Mouse (Mus musculus) spleen, adult 2 months (tissue): Measurements from ENCODE around the gene Dkk3. TPM values are rescaled to one million over a fixed set of nuclear protein-coding genes. Genes with fewer than 3 reads are reported as not detected.

Source experiments
- DNase-seq, 2 experiments: peaks; one replicate each; pipeline versions ENCODE4 v3.0.0 to v3.0.0-alpha.2; 2012 to 2021; ENCODE audit warnings: low spot score in 2 of 2, low read depth in 1 of 2
- H3K27ac ChIP-seq: fragments of 200-500 bp; 2 replicates; pipeline ENCODE4 v1.5.1; 2012; ENCODE audit warnings: low read length, inconsistent platforms; ENCODE audit not compliant: insufficient read depth
- H3K27me3 ChIP-seq: fragments of 200-500 bp; 2 replicates; pipeline ENCODE4 v1.6.1; 2012; ENCODE audit warnings: mild to moderate bottlenecking, moderate library complexity, low read length, inconsistent platforms; ENCODE audit not compliant: control insufficient read depth, insufficient read depth
- H3K36me3 ChIP-seq: fragments of 200-500 bp; 2 replicates; pipeline ENCODE4 v1.6.1; 2012; ENCODE audit warnings: mild to moderate bottlenecking, low read length, inconsistent platforms; ENCODE audit not compliant: control insufficient read depth, insufficient read depth
- H3K4me1 ChIP-seq: fragments of 200-500 bp; 2 replicates; pipeline ENCODE4 v1.6.1; 2011; ENCODE audit warnings: inconsistent platforms; ENCODE audit not compliant: control insufficient read depth, insufficient read depth, insufficient read length
- H3K4me3 ChIP-seq: fragments of 200-500 bp; 2 replicates; pipeline ENCODE4 v1.5.1; 2011; ENCODE audit warnings: mild to moderate bottlenecking, inconsistent platforms; ENCODE audit not compliant: insufficient read depth, insufficient read length; ENCODE audit errors: extremely low read depth
- CTCF ChIP-seq: fragments of 200-500 bp; IDR thresholded peaks from 2 replicates; pipeline ENCODE4 v1.5.1; 2011; ENCODE audit warnings: mild to moderate bottlenecking, inconsistent platforms; ENCODE audit not compliant: insufficient read depth, insufficient read length, insufficient replicate concordance; ENCODE audit errors: extremely low read depth
- POLR2A ChIP-seq: fragments of 200-500 bp; IDR thresholded peaks from 2 replicates; pipeline ENCODE4 v1.6.1; 2011; ENCODE audit warnings: low read depth, low read length, inconsistent platforms
- WGBS: fragments of 180-500 bp; shearing (Covaris S2); methylation state at CpG from one replicate; pipeline ENCODE4 v1.1.7; 2018; 5-methylcytosine and 5-hydroxymethylcytosine counted together
- polyA plus RNA-seq: library from polyadenylated mRNA; depleted of rRNA; stranded (reverse); fragments of >200 nt; gene quantifications from 2 replicates; pipeline ENCODE4 v1.2.3, GENCODE M21; 2012

Gene Dkk3
- polyA plus RNA-seq, 1 experiment = 2.9 TPM

DNA sequence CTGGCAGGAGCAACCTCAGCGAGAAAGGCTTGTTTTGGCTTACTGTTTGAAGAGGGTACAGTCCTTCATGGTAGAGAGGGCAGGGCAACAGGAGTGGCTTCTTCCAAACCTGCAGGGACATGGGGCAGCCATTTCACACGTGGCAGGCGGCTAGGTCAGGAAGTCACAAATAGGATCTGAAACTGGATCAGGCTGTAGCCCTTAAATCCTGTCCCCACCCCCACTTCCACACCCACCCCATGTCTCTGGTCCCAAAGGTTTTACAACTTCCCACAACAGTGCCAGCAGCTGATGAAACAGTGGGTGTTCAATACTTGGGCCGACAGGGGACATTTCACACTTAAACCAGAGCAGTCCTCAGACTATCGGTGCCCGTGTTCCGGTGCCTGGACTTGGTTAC lies 28.0 kb upstream of the Dkk3 start:
- no peak overlapping the region for H3K27ac ChIP-seq
- no peak for DNase-seq
- TF ChIP-seq POLR2A = no peak
- 79% methylated on average over 7 of the region's 7 CpGs for WGBS
- no peaks in the 10 kb centered on the region for H3K4me1 ChIP-seq
- no peaks in the 10 kb centered on the region for H3K27me3 ChIP-seq
- H3K4me3 ChIP-seq = no peak overlapping the region
- no peaks in the 10 kb centered on the region for H3K36me3 ChIP-seq

DNA sequence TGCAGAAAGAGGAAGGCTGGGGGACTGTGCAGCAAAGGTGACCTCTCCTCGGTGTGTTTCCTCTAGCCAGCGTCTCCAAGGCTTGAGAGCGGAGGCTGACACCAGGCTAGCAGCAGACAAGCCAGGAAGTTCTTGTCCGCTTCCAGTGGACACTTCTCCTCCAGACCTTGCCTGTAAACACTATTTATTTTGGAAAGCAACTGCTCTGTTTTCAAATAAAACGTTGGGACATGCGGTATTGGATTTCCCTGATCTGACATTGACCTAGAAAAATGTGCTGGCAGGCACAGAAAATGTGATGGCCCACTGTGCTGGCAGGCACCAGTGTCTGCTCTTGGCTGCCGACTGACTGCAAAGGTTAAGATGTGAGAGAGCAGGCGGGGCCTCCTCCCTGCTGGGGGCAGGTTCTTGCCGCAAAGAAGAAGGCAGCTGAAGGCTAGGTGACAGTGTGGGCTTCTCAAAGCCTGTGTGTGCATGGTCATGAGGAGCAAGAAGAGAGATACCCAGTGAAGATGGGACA lies 26.4 kb upstream of the Dkk3 start:
- Histone ChIP-seq H3K36me3 (no peaks in the 10 kb centered on the region), H3K4me1 (no peaks in the 10 kb centered on the region), H3K27ac (no peak overlapping the region), H3K27me3 (no peaks in the 10 kb centered on the region), H3K4me3 (no peak overlapping the region)
- DNase-seq = no peak
- no peak for TF ChIP-seq POLR2A
- no peak for TF ChIP-seq CTCF
- WGBS = 81% methylated on average over 9 of the region's 9 CpGs

DNA sequence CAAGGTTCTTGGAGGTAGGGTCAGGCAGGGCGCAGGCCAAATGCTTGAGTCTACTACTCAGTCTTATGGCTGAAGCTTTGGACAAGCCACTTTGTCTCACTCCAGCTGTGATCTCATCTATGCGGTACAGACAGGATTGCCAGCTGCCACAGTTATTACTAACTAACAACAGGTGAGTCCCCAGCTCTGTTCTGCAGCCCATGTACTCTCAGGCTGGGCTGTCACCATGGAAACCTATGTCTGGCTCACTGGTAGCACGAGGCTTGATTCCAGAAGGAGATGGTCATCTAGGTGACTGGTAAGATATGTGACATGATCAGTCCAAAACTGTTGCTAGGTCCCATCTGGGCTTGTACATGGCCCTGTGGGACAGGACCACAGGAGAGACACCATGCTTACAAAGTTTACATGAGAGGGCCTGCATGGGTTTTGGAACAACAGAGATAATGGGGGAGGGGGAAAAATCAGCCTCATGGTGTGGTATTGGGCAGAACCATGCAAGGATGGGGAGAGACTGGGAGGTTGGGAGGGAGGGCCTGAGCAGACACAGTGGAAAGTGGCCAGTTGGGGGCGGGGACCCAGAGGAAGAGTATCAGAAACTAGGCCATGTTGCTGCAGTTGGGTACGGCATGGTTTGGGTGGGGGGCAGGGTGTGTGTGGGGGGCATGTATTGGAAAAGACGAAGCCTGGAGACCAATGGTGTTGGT lies 25.8 kb upstream of the Dkk3 start:
- no peak overlapping the region for H3K4me3 ChIP-seq
- TF ChIP-seq POLR2A = no peak
- no peak for TF ChIP-seq CTCF
- H3K4me1 ChIP-seq = no peaks in the 10 kb centered on the region
- DNase-seq = no peak
- no peaks in the 10 kb centered on the region for H3K36me3 ChIP-seq
- WGBS = 88% methylated on average over 6 of the region's 6 CpGs
- no peaks in the 10 kb centered on the region for H3K27me3 ChIP-seq
- no peak overlapping the region for H3K27ac ChIP-seq

DNA sequence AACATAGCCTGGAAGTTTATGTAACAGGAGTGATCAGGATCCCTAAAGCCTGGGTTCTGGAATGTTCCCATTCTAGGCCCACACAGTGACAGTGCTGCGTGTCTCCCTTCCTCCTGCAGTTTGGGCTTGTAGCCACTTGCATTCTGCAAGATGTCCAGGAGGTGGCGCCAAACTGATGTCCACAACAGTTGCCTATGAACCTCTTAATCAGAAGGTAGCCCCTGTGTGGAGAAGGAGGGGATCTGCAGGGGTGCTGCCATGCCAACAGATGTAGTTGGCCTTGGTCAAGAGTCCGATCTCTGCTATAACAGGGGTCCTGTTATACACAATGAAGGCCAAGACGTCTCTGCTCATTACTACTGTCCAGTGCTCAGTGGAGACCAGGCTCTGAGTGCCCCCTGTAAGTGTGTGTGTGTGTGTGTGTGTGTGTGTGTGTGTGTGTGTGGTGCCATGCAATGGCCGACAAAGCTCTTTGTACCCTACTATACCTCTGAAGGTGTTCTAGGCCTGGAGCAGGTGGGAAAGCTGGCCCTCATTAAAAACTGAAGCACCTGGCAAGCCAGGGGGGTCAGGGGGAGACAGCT lies 24.5 kb upstream of the Dkk3 start:
- Histone ChIP-seq H3K36me3 (no peaks in the 10 kb centered on the region), H3K27ac (no peak overlapping the region), H3K4me3 (no peak overlapping the region), H3K27me3 (no peaks in the 10 kb centered on the region), H3K4me1 (no peaks in the 10 kb centered on the region)
- WGBS = 45% methylated on average over 5 of the region's 5 CpGs
- peak; percentile 30 to 60 for DNase-seq
- TF ChIP-seq POLR2A (no peak), CTCF (peak; percentile 87; the same call in 1 of the 2 replicates)

DNA sequence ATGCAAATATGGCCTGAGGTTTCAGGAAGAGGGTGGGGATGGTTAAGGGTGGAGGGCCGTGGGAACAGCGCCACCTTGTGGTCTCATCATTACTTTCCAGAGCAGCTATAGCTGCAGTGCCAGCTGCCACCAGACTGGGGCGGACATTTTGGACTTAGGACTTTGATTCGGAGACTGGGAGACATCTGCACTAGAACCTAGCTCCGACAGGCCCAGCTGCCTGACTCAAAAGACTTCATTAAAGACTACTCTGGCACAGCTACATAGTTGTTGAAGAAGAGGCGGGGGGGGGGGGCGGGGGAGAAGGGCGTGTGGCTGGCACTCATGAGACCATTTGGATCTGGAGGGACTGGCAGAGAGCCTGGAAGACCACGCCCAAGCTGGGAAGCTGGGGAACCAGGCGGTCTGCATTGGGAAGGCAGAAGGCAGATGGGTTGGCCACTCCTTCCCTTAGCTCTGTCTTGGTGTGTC lies 21.4 kb upstream of the Dkk3 start:
- peak; percentile 25 to 32 for DNase-seq
- H3K36me3 ChIP-seq = no peaks in the 10 kb centered on the region
- no peak overlapping the region for H3K27ac ChIP-seq
- H3K27me3 ChIP-seq = no peaks in the 10 kb centered on the region
- TF ChIP-seq POLR2A (no peak), CTCF (peak; percentile 72; the same call in 1 of the 2 replicates)
- WGBS = 25% methylated on average over 10 of the region's 10 CpGs
- no peaks in the 10 kb centered on the region for H3K4me1 ChIP-seq
- no peak overlapping the region for H3K4me3 ChIP-seq

DNA sequence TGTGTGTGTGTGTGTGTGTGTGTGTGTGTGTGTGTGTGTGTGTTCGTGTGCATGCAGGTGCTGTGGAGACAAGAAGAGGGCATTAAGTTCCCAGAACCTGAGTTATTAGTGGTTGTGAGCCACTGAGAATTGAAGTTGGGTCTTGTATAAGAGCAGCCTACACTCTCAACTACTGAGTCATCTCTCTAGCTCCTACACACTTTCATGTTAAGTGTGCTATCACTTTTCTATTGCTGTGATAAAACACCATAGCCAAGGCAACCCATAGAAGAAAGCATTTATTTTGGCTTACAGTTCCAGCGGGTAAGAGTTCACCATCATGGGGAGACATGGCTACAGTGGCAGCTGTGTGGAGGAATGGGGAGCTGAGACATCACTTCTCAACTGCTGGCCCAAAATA lies 17.8 kb upstream of the Dkk3 start:
- Histone ChIP-seq H3K27me3 (no peaks in the 10 kb centered on the region), H3K36me3 (no peaks in the 10 kb centered on the region), H3K4me1 (no peaks in the 10 kb centered on the region), H3K27ac (no peak overlapping the region), H3K4me3 (no peak overlapping the region)
- DNase-seq = no peak
- TF ChIP-seq POLR2A (no peak), CTCF (no peak)
- WGBS = 86% methylated on average over 2 of the region's 2 CpGs

DNA sequence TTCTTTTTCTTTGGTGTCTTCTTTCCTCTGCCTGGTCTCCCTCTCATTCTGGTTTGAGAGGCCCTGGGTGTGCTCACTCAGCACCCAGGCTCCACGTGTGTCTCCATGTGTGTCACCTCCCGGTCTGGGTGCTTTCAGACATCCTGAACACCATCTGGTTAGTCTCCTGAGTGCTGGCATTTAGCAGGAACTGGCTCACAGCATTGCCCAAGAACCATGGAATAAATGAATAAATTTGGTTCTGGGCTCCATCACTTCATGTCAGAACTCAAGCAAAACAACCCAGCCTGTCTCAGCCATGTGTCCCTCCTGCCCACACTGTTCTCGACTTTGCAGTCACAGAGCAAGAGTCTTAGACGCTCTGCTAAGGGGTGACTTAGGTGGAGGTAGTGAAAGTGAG lies 13.8 kb upstream of the Dkk3 start:
- H3K36me3 ChIP-seq = no peaks in the 10 kb centered on the region
- no peak overlapping the region for H3K27ac ChIP-seq
- no peaks in the 10 kb centered on the region for H3K27me3 ChIP-seq
- DNase-seq = no peak
- TF ChIP-seq CTCF (no peak), POLR2A (no peak)
- 85% methylated on average over 4 of the region's 4 CpGs for WGBS
- H3K4me1 ChIP-seq = no peaks in the 10 kb centered on the region
- no peak overlapping the region for H3K4me3 ChIP-seq
